Mouse (Mus musculus): ENCODE results near the gene Glo1. TPM values are rescaled to one million over a fixed set of nuclear protein-coding genes. Genes with fewer than 3 reads are reported as not detected.

Glo1 gene
- polyA plus RNA-seq, 1 experiment from 2014 or later, result 232 TPM

DNA sequence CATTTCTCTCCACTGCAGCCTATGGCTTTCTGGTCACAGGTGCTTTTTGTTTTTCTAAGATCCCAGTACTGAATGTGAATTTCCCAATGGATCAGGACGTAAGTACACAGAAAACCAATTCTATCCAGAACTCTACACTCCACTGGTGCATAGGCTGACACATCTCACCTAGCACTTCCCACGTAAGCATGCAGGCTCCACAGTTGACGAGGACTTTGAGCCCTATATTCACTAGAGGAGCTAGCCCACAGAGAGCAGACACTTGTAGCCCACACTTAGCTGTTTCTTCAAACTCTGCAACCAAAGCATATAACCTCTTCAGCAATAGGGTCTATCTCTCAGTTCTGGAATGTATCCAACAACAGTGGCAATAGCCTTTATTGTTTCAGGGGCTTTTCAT, 70.2 kb downstream of the Glo1 start:
- H3K27me3 ChIP-seq (ENCODE audit: control insufficient read depth, insufficient read depth, low read length), result no peaks in the 10 kb centered on the region
- ATAC-seq (ENCODE audit: insufficient number of reproducible peaks, low FRiP score, low TSS enrichment, low read depth) (no peak), DNase-seq (ENCODE audit: low spot score) (no peak)
- H3K9me3 ChIP-seq (ENCODE audit: control insufficient read depth, low read length), result no peaks in the 10 kb centered on the region
- no peak overlapping the region for H3K9ac ChIP-seq (ENCODE audit: low read length)
- H3K4me3 ChIP-seq (ENCODE audit: low read depth, low read length), result no peak overlapping the region
- H3K4me1 ChIP-seq (ENCODE audit: control insufficient read depth, insufficient read depth, low read length), result peaks cover 6% of the 10 kb centered on the region; the same call in 1 of the 2 replicates
- 78% methylated on average over 3 of the region's 3 CpGs for WGBS
- H3K36me3 ChIP-seq (ENCODE audit: control insufficient read depth, insufficient read depth, low read length), result no peaks in the 10 kb centered on the region
- no peak overlapping the region for H3K4me2 ChIP-seq (ENCODE audit: low read depth, severe bottlenecking)
- H3K27ac ChIP-seq (replicated peaks; ENCODE audit: low read depth, low read length), result no peak overlapping the region

GRCm38 (mm10) chr17:30553027-30553937, 73.4 kb downstream of the Glo1 start:
- Histone ChIP-seq H3K9me3 (ENCODE audit: control insufficient read depth, low read length) (no peaks in the 10 kb centered on the region), H3K4me3 (ENCODE audit: low read depth, low read length) (no peak overlapping the region), H3K27ac (replicated peaks; ENCODE audit: low read depth, low read length) (no peak overlapping the region), H3K9ac (ENCODE audit: low read length) (no peak overlapping the region), H3K36me3 (ENCODE audit: control insufficient read depth, insufficient read depth, low read length) (no peaks in the 10 kb centered on the region), H3K4me2 (ENCODE audit: low read depth, severe bottlenecking) (no peak overlapping the region), H3K4me1 (ENCODE audit: control insufficient read depth, insufficient read depth, low read length) (peaks cover 9% of the 10 kb centered on the region; the same call in 1 of the 2 replicates), H3K27me3 (ENCODE audit: control insufficient read depth, insufficient read depth, low read length) (no peaks in the 10 kb centered on the region)
- DNase-seq (ENCODE audit: low spot score) (no peak), ATAC-seq (ENCODE audit: insufficient number of reproducible peaks, low FRiP score, low TSS enrichment, low read depth) (no peak)
- 81% methylated on average over 4 of the region's 4 CpGs for WGBS

DNA sequence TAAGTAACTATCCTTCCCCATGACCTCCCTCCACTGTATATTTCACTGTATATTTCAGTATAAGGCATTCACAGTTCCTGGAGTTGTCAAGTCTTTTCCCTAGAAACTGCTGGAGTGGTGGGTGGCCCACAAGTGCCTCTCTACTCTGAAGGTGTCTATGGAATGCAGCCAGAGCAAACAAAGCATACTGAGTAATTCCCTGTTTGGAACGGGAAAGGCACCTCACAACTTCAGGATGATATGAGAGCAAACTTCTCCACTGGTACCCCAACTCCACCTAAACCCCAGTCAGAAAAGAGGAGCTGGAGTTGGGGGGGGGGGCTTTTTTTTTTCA, 75.9 kb downstream of the Glo1 start:
- H3K27me3 ChIP-seq (ENCODE audit: control insufficient read depth, insufficient read depth, low read length), result no peaks in the 10 kb centered on the region
- no peak for ATAC-seq (ENCODE audit: insufficient number of reproducible peaks, low FRiP score, low TSS enrichment, low read depth)
- 0 out of 2 replicates have a peak, but pooled peaks cover 3% of the 10 kb centered on the region for H3K4me1 ChIP-seq (ENCODE audit: control insufficient read depth, insufficient read depth, low read length)
- H3K9me3 ChIP-seq (ENCODE audit: control insufficient read depth, low read length), result no peaks in the 10 kb centered on the region
- H3K4me3 ChIP-seq (ENCODE audit: low read depth, low read length), result no peak overlapping the region
- no peak for DNase-seq (ENCODE audit: low spot score)
- H3K36me3 ChIP-seq (ENCODE audit: control insufficient read depth, insufficient read depth, low read length), result no peaks in the 10 kb centered on the region
- WGBS, result 30% methylated on average over 1 of the region's 1 CpGs
- no peak overlapping the region for H3K27ac ChIP-seq (replicated peaks; ENCODE audit: low read depth, low read length)
- H3K4me2 ChIP-seq (ENCODE audit: low read depth, severe bottlenecking), result no peak overlapping the region
- no peak overlapping the region for H3K9ac ChIP-seq (ENCODE audit: low read length)

- H3K27ac ChIP-seq (replicated peaks; ENCODE audit: low read depth, low read length), result no peak overlapping the region
- ATAC-seq (ENCODE audit: insufficient number of reproducible peaks, low FRiP score, low TSS enrichment, low read depth) (no peak), DNase-seq (ENCODE audit: low spot score) (no peak)
- H3K27me3 ChIP-seq (ENCODE audit: control insufficient read depth, insufficient read depth, low read length), result no peaks in the 10 kb centered on the region
- WGBS, result 55% methylated on average over 9 of the region's 9 CpGs
- no peak overlapping the region for H3K4me3 ChIP-seq (ENCODE audit: low read depth, low read length)
- H3K9me3 ChIP-seq (ENCODE audit: control insufficient read depth, low read length), result no peaks in the 10 kb centered on the region
- H3K36me3 ChIP-seq (ENCODE audit: control insufficient read depth, insufficient read depth, low read length), result no peaks in the 10 kb centered on the region
- H3K9ac ChIP-seq (ENCODE audit: low read length), result no peak overlapping the region
- 0 out of 2 replicates have a peak, but pooled peaks cover 3% of the 10 kb centered on the region for H3K4me1 ChIP-seq (ENCODE audit: control insufficient read depth, insufficient read depth, low read length)
- H3K4me2 ChIP-seq (ENCODE audit: low read depth, severe bottlenecking), result no peak overlapping the region
These were observed 76.5 kb downstream of the Glo1 start for GRCm38 (mm10) chr17:30549899-30550773.

DNA sequence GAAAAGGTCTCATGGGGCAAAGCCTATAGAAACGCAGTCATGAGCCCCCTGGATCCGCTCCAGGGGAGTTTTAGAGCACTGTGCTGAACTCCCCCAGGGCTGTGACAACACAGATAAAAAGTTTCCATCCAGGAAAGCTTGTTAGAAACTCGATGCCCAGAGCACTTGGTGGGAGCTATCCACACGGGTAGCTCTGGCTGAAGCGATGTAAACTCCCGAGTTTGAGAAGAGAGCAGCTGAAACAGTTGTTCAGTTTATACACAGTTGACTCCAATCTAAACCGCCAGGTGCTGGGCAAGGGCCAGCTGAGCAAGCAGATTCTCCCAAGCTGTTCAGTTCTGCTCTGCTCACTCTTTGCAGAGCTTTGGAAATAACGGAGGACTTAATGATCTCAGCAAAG, 87.6 kb downstream of the Glo1 start:
- no peaks in the 10 kb centered on the region for H3K36me3 ChIP-seq (ENCODE audit: control insufficient read depth, insufficient read depth, low read length)
- peaks cover 3% of the 10 kb centered on the region; the same call in 1 of the 2 replicates for H3K4me1 ChIP-seq (ENCODE audit: control insufficient read depth, insufficient read depth, low read length)
- H3K27ac ChIP-seq (replicated peaks; ENCODE audit: low read depth, low read length), result no peak overlapping the region
- no peak overlapping the region for H3K4me2 ChIP-seq (ENCODE audit: low read depth, severe bottlenecking)
- H3K4me3 ChIP-seq (ENCODE audit: low read depth, low read length), result no peak overlapping the region
- H3K9ac ChIP-seq (ENCODE audit: low read length), result no peak overlapping the region
- DNase-seq (ENCODE audit: low spot score) (no peak), ATAC-seq (ENCODE audit: insufficient number of reproducible peaks, low FRiP score, low TSS enrichment, low read depth) (no peak)
- no peaks in the 10 kb centered on the region for H3K9me3 ChIP-seq (ENCODE audit: control insufficient read depth, low read length)
- no peaks in the 10 kb centered on the region for H3K27me3 ChIP-seq (ENCODE audit: control insufficient read depth, insufficient read depth, low read length)
- WGBS, result 47% methylated on average over 8 of the region's 8 CpGs

GRCm38 (mm10) chr17:30536651-30537050, 90.0 kb downstream of the Glo1 start:
- ATAC-seq (ENCODE audit: insufficient number of reproducible peaks, low FRiP score, low TSS enrichment, low read depth) (no peak), DNase-seq (ENCODE audit: low spot score) (no peak)
- Histone ChIP-seq H3K4me2 (ENCODE audit: low read depth, severe bottlenecking) (no peak overlapping the region), H3K36me3 (ENCODE audit: control insufficient read depth, insufficient read depth, low read length) (no peaks in the 10 kb centered on the region), H3K27ac (replicated peaks; ENCODE audit: low read depth, low read length) (no peak overlapping the region), H3K4me1 (ENCODE audit: control insufficient read depth, insufficient read depth, low read length) (peaks cover 3% of the 10 kb centered on the region; the same call in 1 of the 2 replicates), H3K9me3 (ENCODE audit: control insufficient read depth, low read length) (no peaks in the 10 kb centered on the region), H3K27me3 (ENCODE audit: control insufficient read depth, insufficient read depth, low read length) (no peaks in the 10 kb centered on the region), H3K9ac (ENCODE audit: low read length) (no peak overlapping the region), H3K4me3 (ENCODE audit: low read depth, low read length) (no peak overlapping the region)
- 67% methylated on average over 5 of the region's 5 CpGs for WGBS

Other genes with a start within 250 kb of the Glo1 start
- 41.1 and 43.7 TPM in 2 replicates for gene Btbd9, start 50.4 kb downstream of the Glo1 start, polyA plus RNA-seq (2014; fragmentation: Nextera tagmentation; extraction: Ambion mirVana)
- 0.60 and 0.67 TPM in 2 replicates for gene Dnah8, start 2.5 kb downstream of the Glo1 start, polyA plus RNA-seq (2014; fragmentation: Nextera tagmentation; extraction: Ambion mirVana)

Measured in limb, embryonic 11.5 days (tissue).